Mouse (Mus musculus): Measurements from ENCODE around the gene Hspb8. TPM values are rescaled to one million over a fixed set of nuclear protein-coding genes. Genes with fewer than 3 reads are reported as not detected.
A peak's percentile ranks its signal among the peaks of the same experiment; 100 is the strongest.

The Hspb8 gene
- total and polyA plus RNA-seq, 2 experiments from 2014 or later, result 26.9 to 102 TPM

GRCm38 (mm10) chr5:116408965-116409364, 13.7 kb downstream of the Hspb8 start:
- TF ChIP-seq CTCF (IDR thresholded peaks at IDR 0.05; ENCODE audit: low read depth) (0 out of 2 replicates have a peak, but pooled peaks have one; percentile 13), EP300 (IDR thresholded peaks at IDR 0.05; ENCODE audit: low read depth) (no peak)
- H3K27me3 ChIP-seq (ENCODE audit: control insufficient read depth, insufficient read depth, low read length), result no peaks in the 10 kb centered on the region
- 69% methylated on average over 9 of the region's 9 CpGs for WGBS
- no peak for ATAC-seq (ENCODE audit: insufficient read depth, low read depth)
- H3K9me3 ChIP-seq (replicated peaks; ENCODE audit: control insufficient read depth, low read length), result no peaks in the 10 kb centered on the region
- H3K27ac ChIP-seq (ENCODE audit: low read depth), result no peak overlapping the region
- DNase-seq (ENCODE audit: low spot score), result no peak
- peaks cover 18% of the 10 kb centered on the region; the same call in 1 of the 2 replicates for H3K4me1 ChIP-seq (ENCODE audit: control insufficient read depth, insufficient read depth)
- H3K36me3 ChIP-seq (replicated peaks; ENCODE audit: control insufficient read depth, insufficient read depth, low read length), result peaks cover 8% of the 10 kb centered on the region; the same call in 1 of the 2 replicates
- no peak overlapping the region for H3K9ac ChIP-seq (replicated peaks; ENCODE audit: low read depth, low read length)
- H3K4me3 ChIP-seq (ENCODE audit: low read depth, low read length), result no peak overlapping the region
- no peak overlapping the region for H3K4me2 ChIP-seq (ENCODE audit: low read depth, low read length)

- Histone ChIP-seq H3K27me3 (ENCODE audit: control insufficient read depth, insufficient read depth, low read length) (no peaks in the 10 kb centered on the region), H3K4me1 (ENCODE audit: control insufficient read depth, insufficient read depth) (peaks cover 18% of the 10 kb centered on the region; the same call in 1 of the 2 replicates), H3K4me3 (ENCODE audit: low read depth, low read length) (no peak overlapping the region), H3K27ac (ENCODE audit: low read depth) (0 out of 2 replicates have a peak overlapping the region, but pooled peaks have one; percentile 23), H3K9ac (replicated peaks; ENCODE audit: low read depth, low read length) (no peak overlapping the region), H3K4me2 (ENCODE audit: low read depth, low read length) (no peak overlapping the region), H3K9me3 (replicated peaks; ENCODE audit: control insufficient read depth, low read length) (no peaks in the 10 kb centered on the region), H3K36me3 (replicated peaks; ENCODE audit: control insufficient read depth, insufficient read depth, low read length) (peaks cover 6% of the 10 kb centered on the region; the same call in 1 of the 2 replicates)
- TF ChIP-seq EP300 (IDR thresholded peaks at IDR 0.05; ENCODE audit: low read depth) (no peak), CTCF (IDR thresholded peaks at IDR 0.05; ENCODE audit: low read depth) (no peak)
- WGBS, result 15% methylated on average over 6 of the region's 6 CpGs
- DNase-seq (ENCODE audit: low spot score) (peak; percentile 64), ATAC-seq (ENCODE audit: insufficient read depth, low read depth) (peak; percentile 45)
These were observed 14.7 kb downstream of the Hspb8 start for GRCm38 (mm10) chr5:116407936-116408335.

- Histone ChIP-seq H3K27me3 (ENCODE audit: control insufficient read depth, insufficient read depth, low read length) (no peaks in the 10 kb centered on the region), H3K36me3 (replicated peaks; ENCODE audit: control insufficient read depth, insufficient read depth, low read length) (peaks cover 6% of the 10 kb centered on the region; the same call in 1 of the 2 replicates), H3K4me3 (ENCODE audit: low read depth, low read length) (no peak overlapping the region), H3K4me1 (ENCODE audit: control insufficient read depth, insufficient read depth) (peaks cover 18% of the 10 kb centered on the region; the same call in 1 of the 2 replicates), H3K9me3 (replicated peaks; ENCODE audit: control insufficient read depth, low read length) (no peaks in the 10 kb centered on the region), H3K9ac (replicated peaks; ENCODE audit: low read depth, low read length) (no peak overlapping the region), H3K27ac (ENCODE audit: low read depth) (peak overlapping the region; percentile 23; the same call in 1 of the 2 replicates), H3K4me2 (ENCODE audit: low read depth, low read length) (no peak overlapping the region)
- no peak for DNase-seq (ENCODE audit: low spot score)
- WGBS, result 48% methylated on average over 4 of the region's 4 CpGs
- no peak for TF ChIP-seq EP300 (IDR thresholded peaks at IDR 0.05; ENCODE audit: low read depth)
- TF ChIP-seq CTCF (IDR thresholded peaks at IDR 0.05; ENCODE audit: low read depth), result no peak
- ATAC-seq (ENCODE audit: insufficient read depth, low read depth), result peak; percentile 40; the same call in 1 of the 2 replicates
These were observed 15.3 kb downstream of the Hspb8 start for GRCm38 (mm10) chr5:116407321-116407720.

- Histone ChIP-seq H3K9ac (replicated peaks; ENCODE audit: low read depth, low read length) (no peak overlapping the region), H3K9me3 (replicated peaks; ENCODE audit: control insufficient read depth, low read length) (no peaks in the 10 kb centered on the region), H3K4me2 (ENCODE audit: low read depth, low read length) (no peak overlapping the region), H3K4me1 (ENCODE audit: control insufficient read depth, insufficient read depth) (peaks cover 18% of the 10 kb centered on the region; the same call in 1 of the 2 replicates), H3K36me3 (replicated peaks; ENCODE audit: control insufficient read depth, insufficient read depth, low read length) (peaks cover 6% of the 10 kb centered on the region; the same call in 1 of the 2 replicates), H3K27ac (ENCODE audit: low read depth) (no peak overlapping the region), H3K27me3 (ENCODE audit: control insufficient read depth, insufficient read depth, low read length) (no peaks in the 10 kb centered on the region), H3K4me3 (ENCODE audit: low read depth, low read length) (no peak overlapping the region)
- ATAC-seq (ENCODE audit: insufficient read depth, low read depth), result no peak
- TF ChIP-seq CTCF (IDR thresholded peaks at IDR 0.05; ENCODE audit: low read depth) (no peak), EP300 (IDR thresholded peaks at IDR 0.05; ENCODE audit: low read depth) (no peak)
- no peak for DNase-seq (ENCODE audit: low spot score)
- 70% methylated on average over 3 of the region's 3 CpGs for WGBS
These were observed 16.2 kb downstream of the Hspb8 start for GRCm38 (mm10) chr5:116406507-116406906.

- H3K9me3 ChIP-seq (replicated peaks; ENCODE audit: control insufficient read depth, low read length), result no peaks in the 10 kb centered on the region
- no peak overlapping the region for H3K27ac ChIP-seq (ENCODE audit: low read depth)
- WGBS, result 91% methylated on average over 1 of the region's 1 CpGs
- no peaks in the 10 kb centered on the region for H3K27me3 ChIP-seq (ENCODE audit: control insufficient read depth, insufficient read depth, low read length)
- H3K4me1 ChIP-seq (ENCODE audit: control insufficient read depth, insufficient read depth), result peaks cover 16% of the 10 kb centered on the region; the same call in 1 of the 2 replicates
- H3K36me3 ChIP-seq (replicated peaks; ENCODE audit: control insufficient read depth, insufficient read depth, low read length), result peaks cover 6% of the 10 kb centered on the region; the same call in 1 of the 2 replicates
- H3K4me3 ChIP-seq (ENCODE audit: low read depth, low read length), result no peak overlapping the region
- no peak overlapping the region for H3K9ac ChIP-seq (replicated peaks; ENCODE audit: low read depth, low read length)
- DNase-seq (ENCODE audit: low spot score) (no peak), ATAC-seq (ENCODE audit: insufficient read depth, low read depth) (no peak)
- no peak overlapping the region for H3K4me2 ChIP-seq (ENCODE audit: low read depth, low read length)
- TF ChIP-seq EP300 (IDR thresholded peaks at IDR 0.05; ENCODE audit: low read depth), result no peak
- TF ChIP-seq CTCF (IDR thresholded peaks at IDR 0.05; ENCODE audit: low read depth), result no peak
These were observed 16.7 kb downstream of the Hspb8 start for GRCm38 (mm10) chr5:116405934-116406333.

GRCm38 (mm10) chr5:116404063-116404462, 18.6 kb downstream of the Hspb8 start:
- ATAC-seq (ENCODE audit: insufficient read depth, low read depth), result no peak
- WGBS, result 88% methylated on average over 2 of the region's 2 CpGs
- Histone ChIP-seq H3K27me3 (ENCODE audit: control insufficient read depth, insufficient read depth, low read length) (no peaks in the 10 kb centered on the region), H3K9ac (replicated peaks; ENCODE audit: low read depth, low read length) (no peak overlapping the region), H3K4me2 (ENCODE audit: low read depth, low read length) (no peak overlapping the region), H3K4me3 (ENCODE audit: low read depth, low read length) (no peak overlapping the region), H3K9me3 (replicated peaks; ENCODE audit: control insufficient read depth, low read length) (no peaks in the 10 kb centered on the region), H3K36me3 (replicated peaks; ENCODE audit: control insufficient read depth, insufficient read depth, low read length) (peaks cover 6% of the 10 kb centered on the region; the same call in 1 of the 2 replicates), H3K4me1 (ENCODE audit: control insufficient read depth, insufficient read depth) (0 out of 2 replicates have a peak, but pooled peaks cover 3% of the 10 kb centered on the region), H3K27ac (ENCODE audit: low read depth) (no peak overlapping the region)
- no peak for DNase-seq (ENCODE audit: low spot score)
- TF ChIP-seq CTCF (IDR thresholded peaks at IDR 0.05; ENCODE audit: low read depth) (no peak), EP300 (IDR thresholded peaks at IDR 0.05; ENCODE audit: low read depth) (no peak)
